Mouse (Mus musculus): ENCODE measurements at regions not wholly inside any gene's neighbourhood (a gene's known extent, or its start where the extent isn't known, plus 50 kb on each side); places are given as distances from the start of the nearest gene placed in this dataset.

DNA sequence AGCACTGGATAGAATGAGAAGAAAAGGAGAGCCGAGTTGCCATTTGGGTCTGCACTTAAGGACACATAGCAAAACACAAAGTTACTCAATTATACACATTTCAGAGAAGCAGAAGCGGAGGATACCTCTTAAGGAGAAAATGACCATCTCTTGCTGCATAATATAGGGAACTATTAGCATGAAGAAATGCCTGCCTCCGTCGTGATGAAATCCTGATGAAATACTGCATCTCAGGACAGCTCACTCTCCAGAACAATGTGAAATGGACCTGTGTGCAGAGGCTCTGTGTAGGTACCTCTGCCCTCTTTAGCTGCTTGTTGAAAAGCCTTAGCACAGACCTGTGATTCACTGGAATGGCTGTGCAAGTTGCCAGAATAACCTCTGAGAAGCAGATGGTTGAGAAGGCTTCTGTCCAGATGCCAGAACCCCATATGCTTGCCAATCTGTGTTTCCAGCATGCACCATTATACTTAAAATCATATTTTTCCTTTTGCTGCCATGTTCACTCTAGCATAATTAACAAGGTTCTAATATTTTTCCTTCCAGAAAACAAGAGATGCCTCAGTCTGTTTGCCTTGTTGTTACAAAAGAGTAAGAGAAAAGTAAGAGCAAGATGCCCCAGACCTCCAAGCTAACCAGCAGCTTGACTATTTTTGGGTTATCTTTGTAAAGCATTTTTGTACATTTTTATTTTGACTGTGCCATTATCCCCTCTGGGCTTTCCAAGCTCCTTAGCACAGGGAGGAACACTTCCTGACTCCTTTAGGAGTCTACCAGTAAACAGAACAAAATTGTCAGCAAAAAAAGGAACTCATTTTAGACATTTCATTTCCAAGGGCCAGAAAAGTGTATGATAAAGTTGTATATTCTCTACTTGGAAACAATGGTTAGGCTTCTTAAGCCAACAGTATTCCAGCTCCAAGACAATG lies 259.0 kb downstream of the 1190002N15Rik start:
- no peak for ATAC-seq (replicated peaks; ENCODE audit: poor library complexity)

GRCm38 (mm10) chr9:94277096-94277495 lies 260.8 kb downstream of the 1190002N15Rik start:
- no peak for ATAC-seq (replicated peaks; ENCODE audit: poor library complexity)

- no peak for ATAC-seq (replicated peaks; ENCODE audit: poor library complexity)
These were observed 268.7 kb downstream of the 1190002N15Rik start for GRCm38 (mm10) chr9:94269213-94269612.

GRCm38 (mm10) chr9:94267243-94267642 lies 270.6 kb downstream of the 1190002N15Rik start:
- ATAC-seq (replicated peaks; ENCODE audit: poor library complexity) = no peak

DNA sequence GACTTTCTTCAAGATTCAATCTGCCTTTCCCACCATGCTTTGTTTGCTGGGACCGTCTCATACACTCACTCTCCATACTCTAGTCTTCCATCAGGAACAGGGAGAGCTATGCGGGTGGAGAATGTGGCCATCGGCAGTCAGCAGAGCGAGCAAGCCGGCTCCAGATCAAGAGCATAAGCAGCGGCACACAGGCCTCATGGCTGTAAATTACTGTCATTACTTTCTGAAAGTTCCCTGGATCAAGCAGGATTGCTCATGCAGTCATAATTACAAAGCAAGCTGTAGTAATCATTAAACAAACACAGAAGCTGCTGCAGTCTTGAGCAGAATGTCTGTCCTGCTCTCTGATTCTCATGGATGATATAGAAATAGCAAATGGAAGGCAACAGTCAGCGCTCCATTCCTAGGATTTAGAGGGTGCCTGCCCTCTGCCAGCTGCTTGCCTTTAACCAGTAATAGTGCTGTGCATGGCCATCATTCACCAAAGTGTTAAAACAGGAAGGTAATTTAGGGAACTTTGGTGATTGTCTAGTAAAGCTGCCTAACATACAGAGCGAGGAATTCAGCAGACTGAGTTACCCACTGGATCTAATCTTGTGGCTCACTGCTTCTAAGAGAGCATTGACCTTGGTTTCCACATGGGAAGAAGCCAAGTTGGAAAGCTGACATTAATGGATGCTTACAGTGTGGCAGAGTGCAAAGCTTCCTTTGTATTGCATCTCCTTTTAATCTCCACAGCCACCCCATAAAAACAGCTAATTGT lies 298.2 kb downstream of the 1190002N15Rik start:
- no peak for ATAC-seq (replicated peaks; ENCODE audit: poor library complexity)

DNA sequence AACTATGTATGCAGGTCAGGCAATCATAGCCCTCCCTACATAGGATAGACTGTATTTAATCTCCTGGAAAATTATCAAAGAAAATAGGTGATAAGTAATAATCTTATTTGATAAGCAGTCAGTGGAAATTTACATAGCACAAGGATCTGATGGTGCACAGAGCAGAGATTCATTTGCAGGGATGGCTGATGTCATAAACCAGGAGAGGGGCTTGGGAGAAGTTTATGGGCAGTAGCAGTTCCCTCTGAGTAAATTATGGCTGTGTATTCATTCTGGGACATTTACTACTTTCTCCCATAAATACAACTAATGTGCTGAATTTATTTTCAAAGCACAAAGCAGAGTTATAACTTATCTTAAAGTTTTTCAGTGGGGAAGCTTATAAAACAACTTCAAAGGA lies 299.3 kb downstream of the 1190002N15Rik start:
- no peak for ATAC-seq (replicated peaks; ENCODE audit: poor library complexity)

DNA sequence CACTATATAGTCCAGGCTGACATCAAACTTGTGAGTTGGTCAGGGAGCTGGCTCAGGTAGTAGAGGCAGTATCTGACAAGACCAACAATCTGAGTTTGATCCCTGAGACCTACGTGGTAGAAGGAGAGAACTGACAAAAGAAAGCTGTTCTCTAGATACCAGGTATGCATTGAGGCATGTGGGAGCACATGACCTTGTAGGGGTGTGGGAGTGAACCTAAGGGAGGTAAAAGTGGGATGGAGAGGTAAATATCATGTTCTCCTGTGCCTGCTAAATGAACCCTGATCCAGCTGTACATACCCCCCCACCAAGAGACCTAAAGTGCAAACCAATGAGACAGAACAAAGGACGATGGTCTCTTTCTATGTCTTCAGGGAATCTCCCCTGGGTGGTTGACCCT lies 308.3 kb downstream of the 1190002N15Rik start:
- ATAC-seq (replicated peaks; ENCODE audit: poor library complexity) = no peak

DNA sequence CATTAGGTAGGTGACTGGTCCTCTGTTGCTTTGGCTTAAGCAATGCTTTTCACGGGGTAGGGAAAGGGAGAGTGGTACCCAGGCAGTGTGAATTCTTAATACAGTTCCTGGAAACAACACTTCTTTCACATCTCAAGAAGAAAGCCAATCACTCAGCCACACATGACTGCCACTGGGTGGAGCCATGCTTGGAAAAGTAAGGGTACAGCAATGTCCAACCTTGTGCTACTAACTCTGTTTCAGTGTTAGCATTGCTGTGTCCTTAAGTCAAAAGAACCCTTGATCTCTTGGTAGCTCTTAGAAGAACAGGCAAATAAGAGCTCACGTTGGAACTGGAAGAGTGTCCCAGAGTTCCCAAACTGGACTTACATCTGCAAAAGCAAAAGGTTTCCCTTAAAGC lies 318.8 kb downstream of the 1190002N15Rik start:
- ATAC-seq (replicated peaks; ENCODE audit: poor library complexity) = no peak

DNA sequence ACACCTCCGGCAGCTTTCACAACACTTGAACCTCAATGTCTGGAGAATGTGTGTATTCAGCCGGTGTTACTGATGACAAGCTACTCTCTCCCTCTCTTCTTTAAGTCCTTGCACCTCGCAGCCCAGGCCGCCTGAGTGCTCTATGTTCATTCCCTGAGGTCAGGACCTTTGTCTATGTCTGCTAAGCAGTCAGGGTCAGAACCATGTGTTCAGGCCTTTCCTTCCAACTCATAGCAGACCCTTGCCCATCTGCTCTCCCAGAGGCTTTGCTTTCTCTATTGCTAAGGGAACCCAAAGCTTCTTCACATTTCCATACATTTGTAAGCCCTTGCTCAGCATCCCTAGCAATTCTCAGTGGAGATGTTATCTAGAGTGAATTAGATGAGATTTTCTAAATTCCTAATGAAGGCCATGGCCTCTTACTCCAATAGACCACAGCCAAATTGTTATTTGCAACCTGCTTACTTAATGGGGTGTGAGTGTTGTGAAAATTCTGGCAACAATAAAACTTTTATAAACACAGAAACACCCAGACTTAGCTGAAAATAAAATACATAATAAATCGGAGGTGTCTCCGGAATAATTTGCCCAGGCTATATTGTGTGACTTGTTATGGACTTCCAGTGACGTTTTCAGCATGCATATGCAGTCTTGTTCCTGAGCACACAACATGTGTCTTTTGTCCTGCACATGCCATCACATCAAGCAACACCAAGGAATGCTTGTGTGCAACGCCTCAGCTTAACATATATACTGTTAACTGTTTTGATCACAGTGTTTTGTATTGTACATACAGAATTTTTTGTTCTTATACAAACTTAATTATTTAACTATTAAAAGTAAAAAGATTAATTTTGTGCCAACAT lies 321.2 kb downstream of the 1190002N15Rik start:
- no peak for ATAC-seq (replicated peaks; ENCODE audit: poor library complexity)

- ATAC-seq (replicated peaks; ENCODE audit: poor library complexity) = no peak
These were observed 327.2 kb downstream of the 1190002N15Rik start for GRCm38 (mm10) chr9:94210467-94211249.

DNA sequence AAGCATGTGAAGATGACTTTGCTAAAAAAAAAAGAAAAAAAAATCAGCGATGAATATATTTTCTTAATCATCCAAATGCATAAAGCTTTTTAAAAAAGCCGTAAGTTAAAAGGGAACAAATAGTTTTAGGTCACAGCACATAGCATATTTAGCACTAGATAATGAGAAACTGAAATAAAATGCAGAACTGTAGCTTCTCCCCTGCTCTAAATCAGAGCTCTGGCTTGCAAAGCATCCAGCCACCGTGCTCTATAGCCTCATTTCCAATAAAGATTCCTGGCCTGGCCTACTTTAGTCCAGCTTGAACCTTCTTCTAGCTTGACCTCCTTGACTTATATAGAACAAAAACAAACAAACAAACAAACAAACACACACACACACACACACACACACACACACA lies 328.9 kb downstream of the 1190002N15Rik start:
- no peak for ATAC-seq (replicated peaks; ENCODE audit: poor library complexity)

- ATAC-seq (replicated peaks; ENCODE audit: poor library complexity) = no peak
These were observed 337.0 kb downstream of the 1190002N15Rik start for GRCm38 (mm10) chr9:94200892-94201291.

- no peak for ATAC-seq (replicated peaks; ENCODE audit: poor library complexity)
These were observed 338.0 kb downstream of the 1190002N15Rik start for GRCm38 (mm10) chr9:94199864-94200263.

- no peak for ATAC-seq (replicated peaks; ENCODE audit: poor library complexity)
These were observed 346.8 kb downstream of the 1190002N15Rik start for GRCm38 (mm10) chr9:94191083-94191482.

GRCm38 (mm10) chr9:94189872-94190800 lies 347.7 kb downstream of the 1190002N15Rik start:
- ATAC-seq (replicated peaks; ENCODE audit: poor library complexity) = no peak

GRCm38 (mm10) chr9:94188124-94188523 lies 349.8 kb downstream of the 1190002N15Rik start:
- ATAC-seq (replicated peaks; ENCODE audit: poor library complexity) = no peak

DNA sequence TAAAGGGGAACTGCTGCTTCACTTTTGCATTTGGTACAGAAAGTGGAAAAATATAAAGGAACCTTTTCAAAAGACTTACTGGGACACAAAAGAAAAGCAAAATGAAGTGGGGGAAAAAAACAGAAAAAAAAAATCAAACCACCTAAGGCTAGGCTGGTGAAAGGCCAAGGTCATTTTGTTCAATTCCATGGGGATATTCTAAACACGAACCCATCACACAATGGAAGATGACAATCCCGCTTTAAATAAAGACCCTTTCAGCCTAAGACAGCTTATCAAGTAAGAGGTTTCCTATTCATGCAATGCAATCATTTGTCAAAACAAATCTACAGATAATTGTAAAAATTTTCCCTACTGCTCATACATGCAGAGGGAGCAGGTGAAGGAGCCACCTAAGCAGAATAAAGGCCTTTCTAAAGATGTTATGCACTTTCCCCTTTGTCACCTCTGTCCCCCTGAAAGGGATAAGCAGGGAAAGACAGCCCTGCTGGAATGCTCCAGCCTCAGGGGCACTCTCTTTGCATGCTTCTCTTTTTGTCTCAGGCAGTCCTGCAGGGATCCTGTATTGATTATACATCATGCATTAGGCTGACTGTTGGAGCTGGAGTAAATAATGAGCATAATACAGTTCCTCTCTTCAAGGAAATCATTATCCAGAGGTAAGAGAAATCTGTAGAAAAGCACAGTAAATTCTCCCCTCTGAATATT lies 367.8 kb downstream of the 1190002N15Rik start:
- no peak for ATAC-seq (replicated peaks; ENCODE audit: poor library complexity)

- no peak for ATAC-seq (replicated peaks; ENCODE audit: poor library complexity)
These were observed 374.2 kb downstream of the 1190002N15Rik start for GRCm38 (mm10) chr9:94163671-94164070.
